Mouse (Mus musculus): ENCODE data around the gene Lsm3. TPM values are rescaled to one million over a fixed set of nuclear protein-coding genes. Genes with fewer than 3 reads are reported as not detected.

Gene Lsm3
- polyA plus RNA-seq, 1 experiment: 46.1 TPM

- peaks cover 10% of the 10 kb centered on the region for H3K36me3 ChIP-seq (ENCODE audit: control insufficient read depth, insufficient read depth, low read length)
- 42% methylated on average over 7 of the region's 7 CpGs for WGBS
These were observed 6.4 kb upstream of the Lsm3 start for GRCm38 (mm10) chr6:91509326-91509725.

GRCm38 (mm10) chr6:91510211-91510610 is 5.5 kb upstream of the Lsm3 start:
- peaks cover 3% of the 10 kb centered on the region; the same call in 1 of the 2 replicates for H3K36me3 ChIP-seq (ENCODE audit: control insufficient read depth, insufficient read depth, low read length)
- H3K4me3 ChIP-seq (ENCODE audit: control insufficient read depth, insufficient read depth, low read length): no peak overlapping the region
- peaks cover 48% of the 10 kb centered on the region for H3K4me1 ChIP-seq (replicated peaks; ENCODE audit: control insufficient read depth, insufficient read depth, low read length)
- no peaks in the 10 kb centered on the region for H3K27me3 ChIP-seq (ENCODE audit: control insufficient read depth, insufficient read depth, low read length)
- H3K27ac ChIP-seq (ENCODE audit: control insufficient read depth, insufficient read depth, low read length): peak overlapping the region; percentile 43; the same call in 1 of the 2 replicates
- no peak for TF ChIP-seq POLR2A (IDR thresholded peaks at IDR 0.05; ENCODE audit: control insufficient read depth, extremely low read depth, insufficient read depth, low read length, poor library complexity)
- TF ChIP-seq CTCF (IDR thresholded peaks at IDR 0.05; ENCODE audit: borderline replicate concordance, control insufficient read depth, extremely low read depth, insufficient read depth, low read length, poor library complexity): no peak
- DNase-seq: no peak
- WGBS: 72% methylated on average over 10 of the region's 10 CpGs

More at GRCm38 (mm10) chr6:91509326-91509725, 6.4 kb upstream of the Lsm3 start:
- Histone ChIP-seq H3K27me3 (ENCODE audit: control insufficient read depth, insufficient read depth, low read length) (no peaks in the 10 kb centered on the region), H3K4me1 (replicated peaks; ENCODE audit: control insufficient read depth, insufficient read depth, low read length) (peaks cover 57% of the 10 kb centered on the region), H3K4me3 (ENCODE audit: control insufficient read depth, insufficient read depth, low read length) (no peak overlapping the region), H3K27ac (ENCODE audit: control insufficient read depth, insufficient read depth, low read length) (peak overlapping the region; percentile 65; the same call in 1 of the 2 replicates)
- TF ChIP-seq POLR2A (IDR thresholded peaks at IDR 0.05; ENCODE audit: control insufficient read depth, extremely low read depth, insufficient read depth, low read length, poor library complexity) (no peak), CTCF (IDR thresholded peaks at IDR 0.05; ENCODE audit: borderline replicate concordance, control insufficient read depth, extremely low read depth, insufficient read depth, low read length, poor library complexity) (peak; percentile 87; the same call in 1 of the 2 replicates)
- peak; percentile 88 for DNase-seq

GRCm38 (mm10) chr6:91514135-91514534 is 1.6 kb upstream of the Lsm3 start:
- TF ChIP-seq CTCF (IDR thresholded peaks at IDR 0.05; ENCODE audit: borderline replicate concordance, control insufficient read depth, extremely low read depth, insufficient read depth, low read length, poor library complexity) (no peak), POLR2A (IDR thresholded peaks at IDR 0.05; ENCODE audit: control insufficient read depth, extremely low read depth, insufficient read depth, low read length, poor library complexity) (no peak)
- Histone ChIP-seq H3K4me1 (replicated peaks; ENCODE audit: control insufficient read depth, insufficient read depth, low read length) (peaks cover 22% of the 10 kb centered on the region), H3K36me3 (ENCODE audit: control insufficient read depth, insufficient read depth, low read length) (peaks cover 10% of the 10 kb centered on the region), H3K27ac (ENCODE audit: control insufficient read depth, insufficient read depth, low read length) (no peak overlapping the region), H3K27me3 (ENCODE audit: control insufficient read depth, insufficient read depth, low read length) (no peaks in the 10 kb centered on the region), H3K4me3 (ENCODE audit: control insufficient read depth, insufficient read depth, low read length) (no peak overlapping the region)
- DNase-seq: no peak

- no peak overlapping the region for H3K27ac ChIP-seq (ENCODE audit: control insufficient read depth, insufficient read depth, low read length)
- TF ChIP-seq CTCF (IDR thresholded peaks at IDR 0.05; ENCODE audit: borderline replicate concordance, control insufficient read depth, extremely low read depth, insufficient read depth, low read length, poor library complexity): no peak
- WGBS: 5% methylated on average over 10 of the region's 10 CpGs
- peak; percentile 16 for DNase-seq
- H3K4me3 ChIP-seq (ENCODE audit: control insufficient read depth, insufficient read depth, low read length): peak overlapping the region; percentile 82
- peaks cover 17% of the 10 kb centered on the region for H3K4me1 ChIP-seq (replicated peaks; ENCODE audit: control insufficient read depth, insufficient read depth, low read length)
- peaks cover 12% of the 10 kb centered on the region for H3K36me3 ChIP-seq (ENCODE audit: control insufficient read depth, insufficient read depth, low read length)
- no peaks in the 10 kb centered on the region for H3K27me3 ChIP-seq (ENCODE audit: control insufficient read depth, insufficient read depth, low read length)
These were observed 878 bp upstream of the Lsm3 start for GRCm38 (mm10) chr6:91514737-91515362.

GRCm38 (mm10) chr6:91518454-91519020 is 2.8 kb downstream of the Lsm3 start:
- DNase-seq: no peak
- H3K36me3 ChIP-seq (ENCODE audit: control insufficient read depth, insufficient read depth, low read length): peaks cover 46% of the 10 kb centered on the region
- no peak for TF ChIP-seq POLR2A (IDR thresholded peaks at IDR 0.05; ENCODE audit: control insufficient read depth, extremely low read depth, insufficient read depth, low read length, poor library complexity)
- no peak for TF ChIP-seq CTCF (IDR thresholded peaks at IDR 0.05; ENCODE audit: borderline replicate concordance, control insufficient read depth, extremely low read depth, insufficient read depth, low read length, poor library complexity)
- no peak overlapping the region for H3K4me3 ChIP-seq (ENCODE audit: control insufficient read depth, insufficient read depth, low read length)
- peaks cover 9% of the 10 kb centered on the region for H3K4me1 ChIP-seq (replicated peaks; ENCODE audit: control insufficient read depth, insufficient read depth, low read length)
- no peaks in the 10 kb centered on the region for H3K27me3 ChIP-seq (ENCODE audit: control insufficient read depth, insufficient read depth, low read length)
- 62% methylated on average over 7 of the region's 7 CpGs for WGBS
- no peak overlapping the region for H3K27ac ChIP-seq (ENCODE audit: control insufficient read depth, insufficient read depth, low read length)

- no peaks in the 10 kb centered on the region for H3K4me1 ChIP-seq (replicated peaks; ENCODE audit: control insufficient read depth, insufficient read depth, low read length)
- H3K4me3 ChIP-seq (ENCODE audit: control insufficient read depth, insufficient read depth, low read length): no peak overlapping the region
- H3K36me3 ChIP-seq (ENCODE audit: control insufficient read depth, insufficient read depth, low read length): peaks cover 46% of the 10 kb centered on the region
- no peak overlapping the region for H3K27ac ChIP-seq (ENCODE audit: control insufficient read depth, insufficient read depth, low read length)
- TF ChIP-seq CTCF (IDR thresholded peaks at IDR 0.05; ENCODE audit: borderline replicate concordance, control insufficient read depth, extremely low read depth, insufficient read depth, low read length, poor library complexity) (no peak), POLR2A (IDR thresholded peaks at IDR 0.05; ENCODE audit: control insufficient read depth, extremely low read depth, insufficient read depth, low read length, poor library complexity) (no peak)
- 96% methylated on average over 5 of the region's 5 CpGs for WGBS
- no peaks in the 10 kb centered on the region for H3K27me3 ChIP-seq (ENCODE audit: control insufficient read depth, insufficient read depth, low read length)
- no peak for DNase-seq
These were observed 7.1 kb downstream of the Lsm3 start for GRCm38 (mm10) chr6:91522816-91523215.
